Mouse (Mus musculus): ENCODE data around the gene Dusp5.

The Dusp5 gene

DNA sequence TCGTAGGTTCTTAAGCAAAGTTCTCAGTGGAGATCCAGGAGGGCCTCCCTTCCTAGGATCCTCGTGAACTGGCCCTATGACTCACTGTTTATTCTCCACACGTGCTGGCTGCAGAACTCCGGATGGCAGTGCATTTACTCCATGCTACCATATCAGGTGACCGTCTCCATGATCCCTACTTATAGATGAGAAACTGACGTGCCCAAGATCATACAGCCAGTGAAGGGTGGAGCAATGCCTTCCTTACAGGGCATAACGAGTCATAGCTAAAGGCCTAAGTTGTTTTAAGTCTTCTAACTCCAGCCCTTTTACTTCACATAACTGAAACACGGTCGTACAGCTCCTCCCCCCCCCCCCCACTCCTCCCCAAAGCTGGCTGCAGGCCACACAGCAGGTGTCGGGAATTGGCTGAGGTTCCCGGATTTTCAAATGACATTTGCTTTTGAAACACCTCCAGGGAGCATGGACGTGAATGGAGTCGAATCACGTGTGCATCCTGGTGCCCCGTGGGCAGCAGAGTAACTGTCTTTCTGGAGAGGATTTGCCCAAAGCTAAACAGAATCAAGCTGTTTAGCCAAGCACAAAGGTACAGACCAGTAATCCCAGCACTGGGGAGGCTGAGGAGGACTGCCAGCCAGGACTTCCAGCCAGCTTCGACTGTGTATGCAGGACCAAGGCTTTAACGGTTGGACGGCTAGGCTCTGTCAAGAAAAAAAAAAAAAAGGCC lies 11.4 kb upstream of the Dusp5 start:
- no peak for DNase-seq (ENCODE audit: low spot score in 2 of 2)

DNA sequence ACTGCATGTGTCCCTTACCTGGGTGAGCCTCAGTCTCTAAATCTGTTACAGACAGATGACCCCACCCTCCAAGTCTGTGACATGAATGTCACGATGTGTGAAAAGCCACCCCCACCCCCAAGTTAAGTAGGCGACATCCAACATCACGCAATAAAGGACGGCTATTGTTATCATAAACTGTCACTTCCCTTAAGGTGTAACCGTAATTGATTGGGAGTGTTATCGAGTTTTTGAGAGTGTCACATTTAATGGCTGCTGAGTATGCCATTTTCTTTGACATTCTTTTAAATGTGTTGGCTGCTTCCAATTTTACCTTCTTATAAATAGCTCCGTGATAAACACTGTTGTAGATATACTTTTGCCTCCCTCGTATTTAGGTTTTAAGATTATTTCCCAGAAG lies 9.4 kb upstream of the Dusp5 start:
- DNase-seq (ENCODE audit: low spot score in 2 of 2): no peak

GRCm38 (mm10) chr19:53519981-53520380 lies 8.9 kb upstream of the Dusp5 start:
- DNase-seq (ENCODE audit: low spot score in 2 of 2): peak in 1 of 2 experiments; percentile 26

- DNase-seq (ENCODE audit: low spot score in 2 of 2): no peak
Measured at GRCm38 (mm10) chr19:53521137-53521795, 7.6 kb upstream of the Dusp5 start.

DNA sequence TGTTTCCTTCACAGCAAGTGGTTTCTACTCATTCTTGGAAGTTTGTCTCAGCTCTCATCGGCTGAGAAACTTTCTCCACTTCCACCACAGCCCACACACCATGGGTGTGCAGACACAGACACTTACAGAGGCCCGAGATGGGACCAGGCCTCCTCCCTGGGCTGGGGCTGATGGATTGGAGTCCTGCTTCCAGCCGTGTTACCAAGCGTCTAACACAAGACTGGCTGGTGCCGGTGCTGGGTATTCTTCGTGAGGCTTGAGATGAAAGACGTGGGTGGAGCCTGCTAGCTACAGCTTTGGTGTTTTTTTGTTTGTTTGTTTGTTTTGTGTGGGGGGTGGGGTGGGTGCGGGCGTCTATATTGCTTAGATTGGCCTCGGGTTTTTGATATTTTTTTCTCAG lies 1.4 kb upstream of the Dusp5 start:
- no peak for DNase-seq (ENCODE audit: low spot score in 2 of 2)

DNA sequence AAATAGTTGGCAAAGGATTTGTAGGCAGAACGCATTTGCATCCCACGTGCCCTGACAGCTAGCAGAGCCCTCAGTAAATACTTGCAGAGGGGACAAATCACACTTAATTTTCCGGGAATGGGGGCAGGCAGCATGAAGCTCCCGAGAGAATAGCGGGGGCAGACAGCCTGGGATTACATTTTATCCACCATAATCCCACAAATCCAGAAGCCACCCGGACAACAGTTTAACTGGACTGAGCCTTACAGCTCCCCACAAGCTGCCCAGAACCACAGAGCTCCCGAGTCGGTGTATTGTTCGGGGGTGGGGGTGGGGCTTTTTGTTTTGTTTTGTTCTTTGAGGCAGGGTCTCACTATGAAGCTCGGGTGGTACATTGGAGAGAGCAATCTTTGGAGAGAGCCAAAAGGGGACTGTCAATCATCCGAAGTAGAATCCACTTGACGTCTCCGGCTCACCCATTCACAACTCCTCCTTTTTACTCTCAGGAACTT lies 733 bp upstream of the Dusp5 start:
- no peak for DNase-seq (ENCODE audit: low spot score in 2 of 2)

- no peak for DNase-seq (ENCODE audit: low spot score in 2 of 2)
Measured at GRCm38 (mm10) chr19:53529455-53529704, 471 bp downstream of the Dusp5 start.

- peak; percentile 44 to 53 for DNase-seq (ENCODE audit: low spot score in 2 of 2)
Measured at GRCm38 (mm10) chr19:53529705-53530562, 1.0 kb downstream of the Dusp5 start.

GRCm38 (mm10) chr19:53531416-53531815 lies 2.5 kb downstream of the Dusp5 start:
- DNase-seq (ENCODE audit: low spot score in 2 of 2): no peak

- no peak for DNase-seq (ENCODE audit: low spot score in 2 of 2)
Measured at GRCm38 (mm10) chr19:53532021-53532420, 3.1 kb downstream of the Dusp5 start.

- no peak for DNase-seq (ENCODE audit: low spot score in 2 of 2)
Measured at GRCm38 (mm10) chr19:53532676-53533075, 3.8 kb downstream of the Dusp5 start.

- no peak for DNase-seq (ENCODE audit: low spot score in 2 of 2)
Measured at GRCm38 (mm10) chr19:53533236-53533635, 4.3 kb downstream of the Dusp5 start.

DNA sequence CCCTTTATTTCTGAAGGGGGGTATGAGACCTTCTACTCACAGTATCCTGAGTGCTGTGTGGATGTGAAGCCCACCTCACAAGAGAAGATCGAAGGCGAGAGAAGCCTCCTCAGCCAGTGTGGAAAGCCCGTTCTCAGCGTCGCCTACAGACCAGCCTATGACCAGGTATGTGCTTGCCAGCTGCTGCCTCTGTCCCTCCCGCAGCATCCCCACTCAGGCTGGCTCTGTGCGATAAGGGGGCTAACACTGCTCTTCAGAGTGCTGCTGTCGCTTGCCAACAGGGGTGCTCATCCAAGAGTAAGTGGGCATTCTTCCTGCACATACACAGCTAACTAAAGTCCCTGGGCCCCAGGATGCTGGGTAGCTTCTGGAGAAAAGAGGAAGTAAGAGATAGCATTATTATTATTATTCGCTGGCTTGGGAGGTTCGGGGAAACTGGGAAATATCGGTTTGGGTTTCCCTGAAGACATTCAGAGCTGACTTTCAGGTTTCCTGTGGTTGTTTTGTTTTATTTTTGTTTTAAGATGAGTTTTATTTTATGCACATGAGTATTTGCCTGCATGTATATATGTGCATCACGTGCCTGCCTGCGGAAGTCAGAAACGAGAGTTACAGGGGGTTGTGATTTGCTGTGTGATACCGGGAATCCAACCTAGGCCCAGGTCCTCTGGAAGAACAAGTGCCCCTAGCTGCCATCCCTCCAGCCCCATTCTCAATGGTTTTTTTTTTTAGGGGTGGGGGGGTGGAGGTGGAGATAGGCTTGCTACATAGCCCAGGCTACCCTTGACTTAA lies 5.1 kb downstream of the Dusp5 start:
- DNase-seq (ENCODE audit: low spot score in 2 of 2): no peak

GRCm38 (mm10) chr19:53534757-53535410 lies 6.0 kb downstream of the Dusp5 start:
- no peak for DNase-seq (ENCODE audit: low spot score in 2 of 2)

DNA sequence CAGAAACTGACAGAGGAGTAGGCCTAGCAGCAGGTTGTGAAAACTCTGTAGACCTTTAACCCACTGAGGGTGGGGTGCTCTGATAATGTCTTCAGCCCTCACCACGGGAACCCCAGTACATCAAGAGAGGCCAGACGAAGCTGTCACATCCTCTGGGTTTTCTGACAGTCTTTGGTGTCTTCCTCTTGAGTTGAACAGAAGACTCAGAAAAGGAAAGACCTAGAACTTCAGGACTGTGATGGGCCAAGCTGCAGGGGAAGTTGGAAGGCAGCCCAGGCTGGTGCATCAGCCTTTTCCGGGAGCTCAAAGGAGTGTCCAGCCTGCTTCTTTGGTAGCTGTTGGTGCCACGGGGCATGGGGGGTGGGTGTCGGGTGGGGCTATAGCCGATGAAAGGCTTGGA lies 6.5 kb downstream of the Dusp5 start:
- peak in 1 of 2 experiments; percentile 18 for DNase-seq (ENCODE audit: low spot score in 2 of 2)

DNA sequence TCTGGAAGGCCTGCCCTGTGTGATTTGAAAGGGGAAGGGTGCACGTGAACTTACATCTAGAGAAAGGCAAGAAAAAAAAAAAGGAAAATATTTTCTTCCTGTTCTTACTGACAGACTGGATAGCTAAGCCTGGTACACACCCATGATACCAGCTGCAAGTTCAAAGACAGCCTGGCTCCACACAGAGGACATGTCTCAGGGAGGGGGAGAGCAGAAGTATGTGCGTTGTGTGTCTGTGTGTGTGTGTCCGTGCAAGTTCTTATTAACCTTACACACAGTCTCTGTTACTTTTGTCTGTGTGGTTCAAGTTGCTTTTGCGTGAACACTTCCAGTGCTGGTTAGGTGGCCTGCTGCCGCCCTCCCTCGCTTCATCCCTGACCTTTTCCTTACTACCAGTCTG lies 7.3 kb downstream of the Dusp5 start:
- no peak for DNase-seq (ENCODE audit: low spot score in 2 of 2)

DNA sequence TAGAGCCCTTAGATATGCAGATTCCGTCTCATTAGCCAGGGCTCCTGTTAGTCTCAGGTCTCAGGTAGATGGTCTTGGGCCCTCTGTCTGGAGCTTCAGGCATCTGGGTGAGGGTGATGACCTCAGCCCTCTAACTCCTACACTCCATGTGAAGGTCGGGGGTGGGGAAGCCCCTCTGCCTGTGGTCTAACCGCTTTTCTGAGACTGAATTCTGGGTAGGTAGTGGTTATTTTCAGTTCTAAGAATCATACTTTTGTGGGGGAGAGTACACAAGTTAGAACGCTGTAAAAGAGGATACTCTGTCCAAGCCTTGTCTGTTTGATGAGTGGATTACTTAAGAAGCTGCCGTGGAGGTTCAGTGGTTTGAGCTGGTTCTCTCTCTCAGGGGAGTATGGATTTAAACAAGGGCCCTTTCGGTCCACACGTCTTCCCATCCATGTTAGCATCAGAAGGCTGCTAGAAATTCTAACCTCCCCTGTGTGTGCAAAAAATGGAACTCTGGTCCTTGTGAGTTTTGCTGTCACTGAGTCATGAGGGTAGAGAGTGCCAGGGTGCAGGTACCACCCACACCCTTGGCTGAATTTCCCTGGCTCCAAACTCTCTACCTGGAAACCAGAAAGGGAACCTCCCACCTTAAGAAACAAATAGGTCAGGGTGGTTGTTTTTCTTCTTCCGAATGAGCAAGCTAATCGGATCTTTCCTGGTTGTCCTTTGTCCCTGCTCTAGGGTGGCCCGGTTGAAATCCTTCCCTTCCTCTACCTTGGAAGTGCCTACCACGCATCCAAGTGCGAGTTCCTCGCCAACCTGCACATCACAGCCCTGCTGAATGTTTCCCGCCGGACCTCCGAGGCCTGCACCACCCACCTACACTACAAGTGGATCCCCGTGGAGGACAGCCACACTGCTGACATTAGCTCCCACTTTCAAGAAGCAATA lies 8.1 kb downstream of the Dusp5 start:
- DNase-seq (ENCODE audit: low spot score in 2 of 2): peak; percentile 17 to 41

DNA sequence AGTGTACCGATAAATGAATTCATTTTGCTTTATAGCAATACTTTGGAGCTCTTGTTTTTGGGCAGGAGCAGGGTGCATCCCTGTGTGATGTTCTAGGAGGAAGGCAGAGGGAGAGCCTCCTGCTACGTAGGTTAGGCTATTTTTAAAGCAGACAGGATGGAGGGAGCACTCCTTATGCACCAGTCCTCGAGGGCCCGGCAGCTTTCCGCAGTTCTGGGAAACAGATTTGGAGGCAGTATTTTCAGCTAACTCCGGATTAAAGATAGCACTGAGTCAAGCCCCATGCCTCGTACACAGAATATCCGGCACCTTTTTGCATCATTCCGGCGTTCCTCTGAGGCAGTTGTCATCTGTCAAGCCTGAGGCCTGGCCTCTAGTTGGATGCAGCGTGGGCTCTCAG lies 9.1 kb downstream of the Dusp5 start:
- DNase-seq (ENCODE audit: low spot score in 2 of 2): no peak

DNA sequence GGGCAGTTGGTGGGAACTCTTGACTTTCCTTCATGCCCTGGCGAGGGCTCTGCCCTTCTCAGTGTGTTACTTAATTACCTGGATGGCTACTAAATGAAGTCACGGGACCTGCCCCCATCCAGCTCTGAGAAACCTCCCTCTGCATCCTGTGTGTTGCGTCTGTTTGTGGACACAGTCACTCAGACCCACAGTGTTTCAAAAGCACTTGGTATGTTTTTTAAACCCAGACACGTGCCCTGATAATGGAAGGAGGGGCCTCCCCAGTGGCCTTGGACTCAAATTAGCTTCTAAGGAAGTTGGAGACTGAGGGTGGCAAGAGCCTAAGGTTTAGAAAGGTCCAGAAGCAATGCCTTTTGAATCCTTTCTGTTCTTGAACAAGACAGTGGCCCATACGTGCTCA lies 9.9 kb downstream of the Dusp5 start:
- DNase-seq (ENCODE audit: low spot score in 2 of 2): no peak

GRCm38 (mm10) chr19:53539296-53539695 lies 10.4 kb downstream of the Dusp5 start:
- no peak for DNase-seq (ENCODE audit: low spot score in 2 of 2)

Data from spleen, postnatal 36 days (tissue).